Comparison of ENCODE assay signal across 10 mouse cellular contexts in genomic region chr6:88199718-88200692, GRCm38 (mm10). TPM values are rescaled to one million over a fixed set of nuclear protein-coding genes. Genes with fewer than 3 reads are reported as not detected.
DNase-seq lines count a peak whose midpoint lies in the region; ATAC-seq and TF ChIP-seq lines count a peak whose summit lies in the region.
"Had no signal": no experiment of that assay in that cellular context is flagged by ENCODE, and none has a peak within 500 bp of the region (broad histone marks: within the 10 kb centered on the region; RNA-seq: fewer than 3 reads in every experiment).

No protein-coding gene starts in this region.

- no peak overlapping the region for H3K27ac ChIP-seq in layer of hippocampus, adult 2 months
- no peak overlapping the region for H3K27ac ChIP-seq in forebrain, embryonic 11.5 days (ENCODE audit: low read depth, low read length)
- no peak overlapping the region for H3K27ac ChIP-seq in intestine, embryonic 16.5 days (ENCODE audit: low read length)
- H3K27ac ChIP-seq in neural tube, embryonic 11.5 days (ENCODE audit: low read depth, low read length) = no peak overlapping the region

- no peak overlapping the region for H3K9ac ChIP-seq in forebrain, embryonic 11.5 days (ENCODE audit: low read length)
- H3K9ac ChIP-seq in intestine, embryonic 16.5 days (ENCODE audit: low read depth, low read length) = no peak overlapping the region
- no peak overlapping the region for H3K9ac ChIP-seq in neural tube, embryonic 11.5 days (ENCODE audit: low read length)

- no peak for ATAC-seq in forebrain, embryonic 11.5 days (replicated peaks; ENCODE audit: low FRiP score)
- ATAC-seq in intestine, embryonic 16.5 days = no peak
- no peak for ATAC-seq in neural tube, embryonic 11.5 days (ENCODE audit: insufficient read depth, low FRiP score, low TSS enrichment)
- ATAC-seq: Patski had no signal

- DNase-seq in layer of hippocampus, adult 2 months (ENCODE audit: low spot score in 2 of 2) = no peak
- DNase-seq in layer of hippocampus, postnatal 14 days (ENCODE audit: low spot score in 2 of 2) = no peak
- peak; percentile 57 for DNase-seq in forebrain, embryonic 11.5 days (ENCODE audit: low spot score)
- peak; percentile 25 for DNase-seq in neural tube, embryonic 11.5 days (ENCODE audit: low spot score)
- no peak for DNase-seq in spleen, adult 18-20 months
- no peak for DNase-seq in T-cell, adult 2 months (ENCODE audit: low spot score)
- no peak for DNase-seq in left cerebral cortex, postnatal 14 days (ENCODE audit: low spot score in 2 of 2)

- no peak for TF ChIP-seq CTCF in layer of hippocampus, adult 2 months (conservative IDR thresholded peaks at IDR 0.05)

- intact Hi-C loops in left cerebral cortex, postnatal 14 days (cut with DNase I) = no loop called here

- H3K9me3 ChIP-seq in forebrain, embryonic 11.5 days (ENCODE audit: control insufficient read depth, low read length) = no peaks in the 10 kb centered on the region
- no peaks in the 10 kb centered on the region for H3K9me3 ChIP-seq in intestine, embryonic 16.5 days (ENCODE audit: control insufficient read depth, low read length)
- no peaks in the 10 kb centered on the region for H3K9me3 ChIP-seq in neural tube, embryonic 11.5 days (ENCODE audit: control insufficient read depth, low read length)

- peaks cover 23% of the 10 kb centered on the region for H3K4me1 ChIP-seq in forebrain, embryonic 11.5 days (replicated peaks; ENCODE audit: control insufficient read depth, insufficient read depth, low read length)
- peaks cover 31% of the 10 kb centered on the region for H3K4me1 ChIP-seq in intestine, embryonic 16.5 days (ENCODE audit: control insufficient read depth, insufficient read depth, low read length)
- H3K4me1 ChIP-seq in neural tube, embryonic 11.5 days (ENCODE audit: control insufficient read depth, insufficient read depth, low read length) = peaks cover 14% of the 10 kb centered on the region

- WGBS in forebrain, embryonic 11.5 days = 3% methylated on average over 50 of the region's 50 CpGs
- WGBS in intestine, embryonic 16.5 days = 7% methylated on average over 50 of the region's 50 CpGs
- WGBS in neural tube, embryonic 11.5 days = 3% methylated on average over 50 of the region's 50 CpGs

- peak overlapping the region; percentile 26; the same call in 1 of the 2 replicates for H3K4me2 ChIP-seq in forebrain, embryonic 11.5 days (ENCODE audit: low read depth, low read length, severe bottlenecking)
- peak overlapping the region; percentile 78 for H3K4me2 ChIP-seq in intestine, embryonic 16.5 days (ENCODE audit: low read depth, low read length)
- peak overlapping the region; percentile 56 for H3K4me2 ChIP-seq in neural tube, embryonic 11.5 days (ENCODE audit: low read depth)

- H3K36me3 ChIP-seq in forebrain, embryonic 11.5 days (ENCODE audit: control insufficient read depth, insufficient read depth, low read length) = no peaks in the 10 kb centered on the region
- H3K36me3 ChIP-seq in intestine, embryonic 16.5 days (ENCODE audit: control insufficient read depth, insufficient read depth, low read length) = no peaks in the 10 kb centered on the region
- no peaks in the 10 kb centered on the region for H3K36me3 ChIP-seq in neural tube, embryonic 11.5 days (ENCODE audit: control insufficient read depth, insufficient read depth, low read length)

- H3K27me3 ChIP-seq in forebrain, embryonic 11.5 days (ENCODE audit: control insufficient read depth, insufficient read depth, low read length) = peaks cover 96% of the 10 kb centered on the region
- H3K27me3 ChIP-seq in intestine, embryonic 16.5 days (replicated peaks; ENCODE audit: control insufficient read depth, insufficient read depth, low read length) = peaks cover 96% of the 10 kb centered on the region
- peaks cover 99% of the 10 kb centered on the region for H3K27me3 ChIP-seq in neural tube, embryonic 11.5 days (ENCODE audit: control insufficient read depth, insufficient read depth, low read length)
- H3K27me3 ChIP-seq: Patski had no signal

- H3K4me3 ChIP-seq in layer of hippocampus, adult 2 months = peak overlapping the region; percentile 27
- 0 out of 2 replicates have a peak overlapping the region, but pooled peaks have one; percentile 32 for H3K4me3 ChIP-seq in forebrain, embryonic 11.5 days (ENCODE audit: low read depth, low read length)
- H3K4me3 ChIP-seq in intestine, embryonic 16.5 days (ENCODE audit: low read length) = peak overlapping the region; percentile 51
- peak overlapping the region; percentile 15; the same call in 1 of the 2 replicates for H3K4me3 ChIP-seq in neural tube, embryonic 11.5 days (ENCODE audit: low read depth, low read length)

RNA-seq across cellular contexts. Expression of gene Gata2, which starts 6.3 kb away (rescaled TPM):
- total RNA-seq in layer of hippocampus, adult 2 months (2021) = 1 to 10 TPM; 6.8 to 7.7 TPM
- 1 to 10 TPM; 7.0 to 7.6 TPM for total RNA-seq in layer of hippocampus, postnatal 14 days (2021)
- 6.3 and 7.9 TPM in 2 replicates for polyA plus RNA-seq in forebrain, embryonic 11.5 days (2014; fragmentation: Nextera tagmentation; extraction: Ambion mirVana)
- 4.2 and 4.7 TPM in 2 replicates for polyA plus RNA-seq in intestine, embryonic 16.5 days (2015; fragmentation: Nextera tagmentation; extraction: Ambion mirVana)
- polyA plus RNA-seq in neural tube, embryonic 11.5 days (2014; fragmentation: Nextera tagmentation; extraction: Ambion mirVana) = 8.3 and 8.9 TPM in 2 replicates
- 1 to 10 TPM; 4.9 to 6.2 TPM for total RNA-seq in left cerebral cortex, postnatal 14 days (2021)

RNA-seq across cellular contexts. Expression of gene Dnajb8, which starts 22.1 kb away (rescaled TPM):
- not detected for total RNA-seq in layer of hippocampus, adult 2 months (2021)
- not detected for total RNA-seq in layer of hippocampus, postnatal 14 days (2021)
- not detected in 2 replicates for polyA plus RNA-seq in forebrain, embryonic 11.5 days (2014; fragmentation: Nextera tagmentation; extraction: Ambion mirVana)
- not detected in 2 replicates for polyA plus RNA-seq in intestine, embryonic 16.5 days (2015; fragmentation: Nextera tagmentation; extraction: Ambion mirVana)
- not detected in 2 replicates for polyA plus RNA-seq in neural tube, embryonic 11.5 days (2014; fragmentation: Nextera tagmentation; extraction: Ambion mirVana)
- total RNA-seq in left cerebral cortex, postnatal 14 days (2021) = not detected
- total RNA-seq: hematopoietic stem cell, adult 5-6 weeks had no signal
- polyA plus RNA-seq: Patski had no signal

Comparison
In these comparisons a context has a peak if more than half of its experiments do, and no peak if none do; other contexts are left out.
1. DNase-seq: peak in forebrain, embryonic 11.5 days (single experiment) and neural tube, embryonic 11.5 days (single experiment); none in layer of hippocampus, adult 2 months (0 of 2), layer of hippocampus, postnatal 14 days (0 of 2), spleen, adult 18-20 months (0 of 2), T-cell, adult 2 months (single experiment) and left cerebral cortex, postnatal 14 days (0 of 2).
2. H3K4me2 ChIP-seq: peak in every context shown above with its lines; median percentile 78 in intestine, embryonic 16.5 days; 56 in neural tube, embryonic 11.5 days; 26 in forebrain, embryonic 11.5 days.
3. Peak in every context shown above with its lines, with median percentiles within 50 percentile points of each other: H3K4me3 ChIP-seq.